Mouse (Mus musculus): ENCODE measurements at regions not wholly inside any gene's neighbourhood (a gene's known extent, or its start where the extent isn't known, plus 50 kb on each side); places are given as distances from the start of the nearest gene placed in this dataset.
"Not testable (repeated sequence)": the region's sequence is repeated elsewhere in the genome, so short reads cannot be mapped to it uniquely, and the experiment has no call there.

GRCm38 (mm10) chr2:51682177-51682576 lies 54.9 kb downstream of the Tas2r134 start:
- DNase-seq (ENCODE audit: low spot score), result no peak

DNA sequence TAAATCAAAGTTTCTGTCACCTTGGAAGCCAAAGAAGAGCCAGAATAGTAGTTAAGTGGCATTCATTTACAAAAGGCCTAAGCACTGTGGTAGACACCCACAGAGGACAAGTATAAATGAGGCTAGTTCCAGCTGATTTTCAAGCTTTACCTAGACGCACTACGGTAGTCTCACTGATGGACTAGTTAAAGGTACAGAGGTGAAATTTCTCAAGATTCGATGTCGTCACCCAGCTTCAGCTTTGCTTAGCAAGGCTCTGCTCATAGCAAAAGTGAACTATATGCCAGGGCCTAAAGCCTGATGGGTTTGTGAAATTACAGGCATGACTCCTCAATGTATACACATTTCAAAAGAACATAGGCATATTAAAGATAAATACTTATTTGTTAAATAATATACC lies 55.4 kb downstream of the Tas2r134 start:
- no peak for DNase-seq (ENCODE audit: low spot score)

GRCm38 (mm10) chr2:51705110-51705509 lies 77.8 kb downstream of the Tas2r134 start:
- DNase-seq (ENCODE audit: low spot score), result no peak

- DNase-seq (ENCODE audit: low spot score), result peak; percentile 72
Measured at GRCm38 (mm10) chr2:51708701-51709100, 81.4 kb downstream of the Tas2r134 start.

- no peak for DNase-seq (ENCODE audit: low spot score)
Measured at GRCm38 (mm10) chr2:51712611-51713010, 85.3 kb downstream of the Tas2r134 start.

DNA sequence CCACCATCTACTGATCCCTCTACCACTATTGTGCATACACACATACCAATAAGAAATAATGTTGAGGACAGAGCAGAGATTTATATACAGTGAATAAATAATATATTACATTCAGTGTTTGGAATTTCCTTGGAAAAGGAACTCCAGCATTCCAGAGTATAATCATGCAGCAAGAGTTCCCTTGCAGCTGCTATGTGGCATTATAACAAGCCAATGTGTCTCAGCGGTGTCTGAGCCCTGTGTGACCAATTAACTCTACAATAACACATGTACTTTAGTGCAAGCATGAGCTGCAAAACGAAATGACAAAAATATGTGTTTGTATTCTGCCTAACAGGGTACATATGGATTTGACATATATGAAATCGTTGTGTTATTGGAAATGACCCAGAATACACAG lies 103.5 kb downstream of the Tas2r134 start:
- no peak for DNase-seq (ENCODE audit: low spot score)

- no peak for DNase-seq (ENCODE audit: low spot score)
Measured at GRCm38 (mm10) chr2:51731703-51732102, 104.4 kb downstream of the Tas2r134 start.

DNA sequence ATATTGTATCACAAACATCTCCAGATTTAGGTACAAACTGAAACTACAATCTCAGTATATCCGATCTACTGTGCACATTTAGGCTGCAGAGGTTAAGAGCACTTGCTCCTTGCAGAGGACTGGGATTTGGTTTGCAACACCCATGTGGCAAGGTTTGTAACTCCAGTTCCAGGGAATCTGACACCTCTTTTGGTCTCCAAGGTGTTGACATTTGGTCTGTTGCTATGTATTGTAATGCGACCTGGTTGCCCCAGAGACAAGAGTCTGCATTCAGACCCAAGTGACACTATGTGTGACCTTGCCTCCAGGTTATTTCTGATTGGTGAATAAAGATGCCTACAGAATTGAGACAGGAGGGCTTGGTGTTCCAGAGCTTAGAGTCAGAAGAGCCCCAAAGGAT lies 105.0 kb downstream of the Tas2r134 start:
- no peak for DNase-seq (ENCODE audit: low spot score)

DNA sequence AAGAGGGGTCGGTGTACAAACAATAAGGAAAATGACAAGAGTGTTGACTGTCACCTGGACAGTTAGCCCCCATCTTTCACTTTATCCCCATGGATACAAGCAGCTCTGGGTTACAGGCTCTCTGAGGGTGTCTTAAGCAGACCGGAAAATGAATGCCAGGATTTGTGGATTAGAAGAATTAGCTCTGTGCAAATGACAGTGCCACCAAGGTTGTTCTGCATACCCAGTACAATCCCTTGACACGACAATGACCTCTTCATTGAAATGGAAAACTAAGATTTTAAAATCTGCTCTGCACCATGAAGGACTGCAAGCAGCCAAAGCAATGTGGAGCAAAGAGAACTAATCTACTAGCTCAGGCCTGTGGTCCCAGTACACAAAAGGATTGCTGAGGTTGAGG lies 105.9 kb downstream of the Tas2r134 start:
- no peak for DNase-seq (ENCODE audit: low spot score)

DNA sequence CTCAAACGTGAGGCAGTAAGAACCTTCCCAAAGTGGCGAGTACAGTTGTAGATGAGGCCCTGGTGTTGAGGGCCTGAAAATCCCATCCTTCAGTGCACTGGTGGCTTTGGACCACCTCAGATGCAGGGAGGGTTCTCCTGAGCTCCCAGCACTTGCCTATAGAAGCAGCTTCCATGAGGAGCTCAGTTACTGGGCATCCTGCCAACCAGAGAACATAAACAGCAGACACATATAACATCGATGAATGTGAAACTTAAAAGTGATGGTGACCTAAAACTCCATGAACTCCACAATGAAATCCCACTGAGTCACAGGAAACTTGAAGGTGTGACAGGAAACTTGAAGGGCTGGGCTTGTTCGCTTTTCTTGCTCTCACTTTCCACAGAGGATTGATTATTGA lies 109.1 kb downstream of the Tas2r134 start:
- no peak for DNase-seq (ENCODE audit: low spot score)

DNA sequence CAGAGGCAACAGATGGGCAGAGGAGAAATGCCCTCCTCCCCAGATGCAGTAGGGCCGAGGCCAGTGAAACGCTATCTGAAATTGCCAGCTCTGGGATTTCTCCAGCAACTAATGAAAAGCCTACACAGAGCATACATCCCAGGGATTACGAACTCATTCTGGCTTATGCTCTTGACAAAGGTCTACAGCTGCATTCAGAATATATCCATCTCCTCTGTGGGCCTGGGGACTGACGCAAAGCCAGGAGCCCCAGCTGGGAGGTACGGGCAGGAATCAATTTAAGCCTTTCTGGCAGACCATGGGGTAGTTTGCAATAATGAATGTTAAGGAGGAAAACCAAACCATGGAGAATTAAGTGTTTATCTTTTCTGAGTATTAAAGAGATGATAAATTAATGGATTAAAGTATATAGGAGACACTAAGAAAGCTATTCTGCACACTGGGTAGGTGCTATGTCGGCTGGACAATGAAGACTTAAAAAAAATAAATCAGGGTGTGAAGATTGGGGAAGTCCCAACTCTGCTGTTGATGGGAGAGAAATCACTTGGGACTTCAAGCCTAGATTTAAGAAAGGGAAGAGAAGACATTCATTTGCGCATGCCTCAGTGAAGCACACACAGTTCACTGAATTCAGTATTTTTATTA lies 120.5 kb downstream of the Tas2r134 start:
- no peak for DNase-seq (ENCODE audit: low spot score)

DNA sequence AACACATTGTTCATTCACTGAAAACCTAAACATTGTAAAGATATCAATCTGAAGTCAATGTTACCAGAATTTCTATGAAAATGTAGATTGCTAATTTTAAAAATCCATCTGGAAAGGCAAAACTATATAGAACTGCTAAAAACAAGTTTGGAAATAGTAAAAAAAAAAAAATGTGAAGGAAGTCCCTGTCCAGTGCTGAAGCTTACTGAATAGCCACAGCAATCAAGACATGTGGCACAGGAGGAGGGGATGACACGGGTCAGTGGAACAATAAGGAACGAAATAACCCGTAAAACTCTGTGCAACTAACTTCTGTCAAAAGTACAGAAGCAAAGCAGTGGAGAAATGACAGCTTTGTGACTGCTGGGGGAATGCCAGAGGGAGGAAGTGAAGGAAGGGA lies 121.9 kb downstream of the Tas2r134 start:
- DNase-seq (ENCODE audit: low spot score), result peak; percentile 10

- DNase-seq (ENCODE audit: low spot score), result no peak
Measured at GRCm38 (mm10) chr2:51752941-51753564, 125.7 kb downstream of the Tas2r134 start.

- DNase-seq (ENCODE audit: low spot score), result no peak
Measured at GRCm38 (mm10) chr2:51753565-51754031, 126.3 kb downstream of the Tas2r134 start.

DNA sequence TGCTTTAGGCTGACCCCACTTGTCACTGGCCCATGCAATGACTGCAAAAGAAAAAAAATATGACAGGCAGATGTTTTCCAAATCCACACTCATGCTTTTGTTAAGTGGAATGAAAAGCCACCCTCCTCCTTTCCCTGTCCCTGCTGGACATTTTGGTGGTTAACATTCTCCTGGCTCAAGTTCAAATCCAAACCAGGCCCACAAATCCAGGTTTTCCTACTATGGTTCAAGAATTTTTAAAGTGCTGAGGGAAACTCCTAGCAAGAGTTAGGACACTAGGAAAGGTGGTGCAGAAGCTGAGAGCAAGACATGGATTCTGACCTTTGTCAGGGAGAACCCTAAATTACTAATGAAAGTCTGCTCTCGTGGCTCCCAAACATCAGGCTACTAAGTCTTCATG lies 130.1 kb downstream of the Tas2r134 start:
- no peak for DNase-seq (ENCODE audit: low spot score)

- DNase-seq (ENCODE audit: low spot score), result no peak
Measured at GRCm38 (mm10) chr2:51758093-51758492, 130.8 kb downstream of the Tas2r134 start.

- no peak for DNase-seq (ENCODE audit: low spot score)
Measured at GRCm38 (mm10) chr2:51762866-51763265, 135.6 kb downstream of the Tas2r134 start.

GRCm38 (mm10) chr2:51767507-51768135 lies 140.3 kb downstream of the Tas2r134 start:
- DNase-seq (ENCODE audit: low spot score), result no peak

- no peak for DNase-seq (ENCODE audit: low spot score)
Measured at GRCm38 (mm10) chr2:51768298-51769271, 141.3 kb downstream of the Tas2r134 start.

DNA sequence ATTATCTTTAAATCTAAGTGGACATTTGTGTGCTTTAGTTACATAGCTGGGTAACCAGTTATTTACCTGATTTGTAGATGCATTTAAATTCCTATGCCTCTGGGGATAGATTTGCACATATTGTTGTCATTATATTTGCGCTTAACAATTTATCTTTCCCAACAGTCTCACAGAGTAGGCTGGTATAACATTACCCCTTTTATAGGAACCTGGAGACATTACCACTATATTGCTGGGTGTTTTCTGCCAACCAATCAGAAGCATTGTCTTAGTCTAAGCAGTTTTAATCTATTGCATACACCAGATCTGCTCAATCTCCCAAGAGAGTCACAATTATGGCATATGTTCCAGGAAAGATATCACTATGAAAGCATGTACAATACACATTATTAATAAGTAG lies 149.8 kb downstream of the Rbm43 start:
- no peak for DNase-seq (ENCODE audit: low spot score)

DNA sequence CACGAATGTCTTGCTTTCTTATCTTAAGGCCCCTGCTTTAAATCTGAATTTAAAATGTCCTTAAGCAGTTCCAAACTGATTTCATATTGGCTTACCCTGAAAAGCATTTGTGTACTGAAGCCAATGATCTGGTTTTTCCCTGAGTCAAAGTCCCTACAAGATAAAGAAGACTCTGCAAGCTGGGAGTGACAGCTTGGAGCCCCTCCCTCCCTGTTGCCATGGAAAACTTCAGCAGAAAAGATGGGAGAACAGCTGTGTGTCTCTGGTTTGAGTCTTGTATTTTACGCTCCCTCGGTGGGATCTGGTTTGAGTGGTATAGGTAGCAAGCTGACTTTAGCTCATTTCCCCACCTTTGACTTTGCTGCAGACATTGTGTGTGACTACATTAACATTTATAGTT lies 146.1 kb downstream of the Rbm43 start:
- no peak for DNase-seq (ENCODE audit: low spot score)

DNA sequence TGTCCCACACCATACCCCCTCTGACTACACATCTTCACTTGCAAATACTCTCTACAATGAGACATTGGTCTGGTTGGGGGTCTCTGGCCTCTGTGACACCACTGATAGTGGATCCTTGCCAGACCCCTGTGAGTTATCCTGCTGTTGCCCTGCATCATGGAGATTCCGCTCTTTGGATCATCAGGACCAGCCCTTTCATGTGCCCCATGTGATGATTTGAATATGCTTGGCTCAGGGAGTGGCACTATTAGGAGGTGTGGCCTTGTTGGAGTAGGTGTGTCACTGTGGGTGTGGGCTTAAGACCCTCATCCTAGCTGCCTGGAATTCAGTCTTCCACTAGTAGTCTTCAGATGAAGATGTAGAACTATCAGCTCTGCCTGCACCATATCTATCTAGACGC lies 141.7 kb downstream of the Rbm43 start:
- not testable (repeated sequence) for DNase-seq (ENCODE audit: low spot score)
